Mouse (Mus musculus) heart, postnatal 36 days (tissue): ENCODE measurements at regions not wholly inside any gene's neighbourhood (a gene's known extent, or its start where the extent isn't known, plus 50 kb on each side); places are given as distances from the start of the nearest gene placed in this dataset.

Source experiments
- DNase-seq, 2 experiments: peaks; one replicate each; pipeline ENCODE4 v3.0.0; 2021 to 2022
- intact Hi-C: fragments of 180-260 bp; cut with DNase I; formaldehyde crosslinking; loops from one replicate; pipeline ENCODE4 v1.15.1; 2025

DNA sequence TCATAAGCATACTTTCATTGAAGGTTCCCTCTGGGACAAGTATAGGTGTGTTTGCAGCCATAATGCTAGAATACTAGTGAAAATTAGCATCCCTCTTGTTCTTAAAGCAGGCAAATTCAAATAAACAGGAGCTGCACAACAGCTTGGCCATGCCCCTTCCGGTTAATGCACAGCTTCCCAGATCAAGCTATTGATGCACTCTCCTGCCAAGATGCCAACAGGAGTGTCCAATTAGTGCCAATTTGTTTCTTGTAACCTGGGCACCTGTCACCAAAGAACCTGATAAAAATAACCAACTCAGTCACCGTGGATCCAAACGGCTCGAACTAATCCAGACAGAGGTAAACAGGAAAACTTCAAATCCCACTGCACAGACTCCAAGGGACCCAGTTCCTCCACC is 138.6 kb upstream of the Smarca2 start:
- intact Hi-C loops, result no loop called here
- no peak for DNase-seq

DNA sequence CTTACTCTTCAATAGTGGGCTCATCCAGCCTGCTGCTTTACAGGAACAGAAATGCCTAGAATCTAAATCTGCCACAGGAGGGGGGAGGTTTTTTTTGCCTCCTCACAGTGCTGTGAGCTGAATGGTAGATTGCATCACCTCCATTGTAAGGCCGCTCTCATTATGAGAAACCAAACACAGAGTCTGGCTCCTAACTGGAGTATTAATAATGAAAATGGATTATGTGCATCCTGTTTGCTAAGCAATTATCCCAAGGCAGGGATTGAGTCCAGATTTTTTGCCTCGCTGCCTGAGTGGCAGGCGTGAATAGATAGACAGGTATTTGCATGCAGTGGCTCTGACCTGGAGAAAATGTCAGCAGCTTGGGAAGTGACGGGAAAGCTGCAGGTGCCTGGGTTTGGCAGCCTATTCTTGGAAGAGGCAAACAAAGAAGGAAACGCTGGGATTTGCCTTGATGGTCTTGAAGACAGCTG is 137.6 kb upstream of the Smarca2 start:
- intact Hi-C loops, result no loop called here
- no peak for DNase-seq

DNA sequence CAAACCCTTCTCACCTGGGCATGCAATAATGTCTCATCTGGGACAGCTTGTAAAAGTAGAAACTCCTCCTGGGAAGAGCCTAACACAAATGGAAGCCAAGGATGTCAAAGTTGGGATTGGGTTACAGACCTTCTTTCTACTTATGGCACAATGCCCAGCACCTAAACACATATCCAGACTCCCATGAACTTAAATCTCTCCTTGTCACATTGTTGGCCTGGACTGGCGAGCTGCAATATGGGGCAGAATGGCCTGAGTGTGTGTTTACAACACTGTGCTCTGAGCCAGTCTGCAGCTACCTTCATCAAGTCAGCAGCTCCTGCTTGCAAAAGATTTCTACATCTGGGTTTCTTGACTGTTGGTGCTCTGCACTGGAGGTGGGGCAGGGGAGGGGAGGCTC is 132.2 kb upstream of the Smarca2 start:
- no peak for DNase-seq
- intact Hi-C loops, result no loop called here

- DNase-seq, result no peak
- intact Hi-C loops, result no loop called here
Measured at GRCm38 (mm10) chr19:26473211-26473610, 131.6 kb upstream of the Smarca2 start.

DNA sequence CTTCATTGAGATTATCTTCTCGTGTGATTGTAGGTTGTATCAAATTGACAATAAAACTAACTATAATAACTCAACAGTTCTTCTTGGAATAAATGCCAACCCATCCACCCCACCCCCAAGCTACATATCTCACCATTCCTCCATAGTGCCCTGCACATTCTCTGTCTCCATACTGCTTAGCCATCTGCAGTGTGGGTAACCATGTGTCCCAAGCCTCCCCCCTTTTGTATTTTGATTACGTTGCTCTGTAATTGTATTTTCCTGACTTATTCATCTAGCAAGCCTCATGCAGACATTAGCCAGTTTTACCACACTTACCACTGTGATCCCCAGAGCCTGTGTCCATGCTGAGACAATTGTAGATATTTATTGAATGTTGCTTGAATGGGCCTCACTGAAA is 129.7 kb upstream of the Smarca2 start:
- DNase-seq, result no peak
- intact Hi-C loops, result no loop called here

DNA sequence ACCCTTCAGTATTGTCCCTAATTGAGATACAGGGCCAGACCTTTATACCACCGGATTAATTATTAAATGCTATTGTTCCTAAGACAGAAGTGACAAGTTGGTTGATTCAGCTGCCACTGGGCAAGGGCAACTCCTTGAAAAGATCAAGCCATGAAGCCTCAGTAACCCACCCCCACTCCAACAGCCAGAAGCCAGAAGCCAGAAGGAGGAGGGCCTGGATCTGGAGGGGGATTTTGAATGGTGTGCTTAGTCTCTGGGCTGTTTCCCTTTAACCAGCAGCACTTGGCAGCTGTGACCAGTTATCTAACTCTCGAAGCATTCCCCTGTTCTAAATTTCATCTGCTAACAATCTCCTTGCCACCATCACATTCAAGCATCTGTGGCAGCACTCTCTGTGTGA is 129.1 kb upstream of the Smarca2 start:
- intact Hi-C loops, result no loop called here
- DNase-seq, result peak in 1 of 2 experiments; percentile 0

- intact Hi-C loops, result no loop called here
- DNase-seq, result no peak
Measured at GRCm38 (mm10) chr19:26478055-26478737, 126.7 kb upstream of the Smarca2 start.

DNA sequence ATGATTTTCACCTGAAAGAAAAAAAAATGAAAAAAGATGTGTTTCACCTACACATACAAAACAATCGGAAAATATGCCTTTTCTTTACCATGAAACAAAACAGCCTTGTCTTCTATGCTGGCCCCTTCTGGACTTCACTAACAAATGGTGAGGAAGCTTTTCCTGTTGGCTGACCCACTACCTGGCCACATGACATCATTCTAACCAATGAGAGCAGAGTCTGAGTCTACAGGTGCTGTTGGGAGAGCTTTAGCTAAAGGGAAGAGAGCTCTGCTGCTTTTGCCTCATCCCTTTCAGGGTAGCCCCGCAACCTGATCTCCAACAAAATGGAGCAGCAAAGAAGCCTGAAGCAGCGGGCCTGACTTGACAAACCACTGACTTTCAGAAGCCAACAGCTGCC is 120.5 kb upstream of the Smarca2 start:
- intact Hi-C loops, result no loop called here
- no peak for DNase-seq

GRCm38 (mm10) chr19:26492806-26493205 is 112.0 kb upstream of the Smarca2 start:
- DNase-seq, result no peak
- intact Hi-C loops, result no loop called here

DNA sequence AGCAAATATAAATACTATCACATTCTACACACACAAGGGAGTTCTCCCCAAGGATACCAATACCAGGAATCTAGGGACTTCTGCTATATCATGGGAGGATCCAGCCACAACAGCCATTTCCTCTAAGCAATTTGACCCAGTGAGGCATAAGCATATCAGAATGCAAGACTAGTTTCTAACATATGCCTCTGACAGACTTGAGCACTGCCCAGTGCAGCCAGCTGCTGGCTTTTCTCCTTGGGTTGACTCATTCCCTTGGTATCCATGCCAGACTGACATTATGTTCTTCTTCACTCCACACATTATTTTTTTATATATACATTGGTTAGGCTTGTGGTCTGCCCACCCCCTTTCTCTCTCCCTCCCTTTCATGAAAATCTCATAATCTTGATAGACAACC is 103.8 kb upstream of the Smarca2 start:
- intact Hi-C loops, result no loop called here
- no peak for DNase-seq

DNA sequence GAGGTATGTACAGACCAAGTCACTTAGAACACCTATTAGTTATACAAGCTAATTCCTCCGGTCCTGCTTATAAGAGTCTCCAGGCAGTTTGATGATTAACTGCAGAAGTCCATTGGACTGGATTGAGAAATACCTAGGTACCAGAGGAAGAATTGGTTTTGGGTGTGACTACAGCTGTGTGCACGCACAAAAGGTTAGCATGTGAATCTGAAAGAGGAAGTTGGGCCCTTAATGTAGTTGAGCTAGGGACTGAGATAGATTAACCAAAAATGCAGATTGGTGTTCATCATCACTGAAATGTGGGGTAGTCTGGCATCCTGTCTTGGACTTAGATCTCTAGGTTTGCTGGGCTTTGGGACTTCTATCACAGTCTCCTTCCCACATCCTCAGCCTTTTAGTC is 100.8 kb upstream of the Smarca2 start:
- intact Hi-C loops, result no loop called here
- DNase-seq, result no peak

GRCm38 (mm10) chr19:26506802-26507201 is 98.0 kb upstream of the Smarca2 start:
- DNase-seq, result no peak
- intact Hi-C loops, result no loop called here

DNA sequence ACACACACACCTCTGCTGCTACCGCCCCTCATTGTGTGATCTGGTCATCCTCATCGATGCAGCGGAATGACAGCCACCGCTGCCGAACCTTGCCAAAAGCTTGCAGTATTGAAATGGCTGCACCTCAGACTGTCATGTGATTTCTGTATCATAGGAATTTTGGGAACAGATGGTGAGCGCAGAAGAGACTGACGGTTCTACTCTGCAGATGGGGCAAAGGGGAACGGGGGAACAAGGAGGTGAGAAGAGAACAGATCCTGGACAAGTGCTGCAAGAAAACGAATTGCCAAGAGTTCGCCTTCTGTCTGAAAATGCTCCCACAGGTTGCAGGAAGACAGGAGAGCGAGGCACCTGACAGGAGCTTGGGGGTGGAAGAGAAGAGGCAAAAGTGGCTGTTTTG is 96.9 kb upstream of the Smarca2 start:
- DNase-seq, result no peak
- intact Hi-C loops, result no loop called here

DNA sequence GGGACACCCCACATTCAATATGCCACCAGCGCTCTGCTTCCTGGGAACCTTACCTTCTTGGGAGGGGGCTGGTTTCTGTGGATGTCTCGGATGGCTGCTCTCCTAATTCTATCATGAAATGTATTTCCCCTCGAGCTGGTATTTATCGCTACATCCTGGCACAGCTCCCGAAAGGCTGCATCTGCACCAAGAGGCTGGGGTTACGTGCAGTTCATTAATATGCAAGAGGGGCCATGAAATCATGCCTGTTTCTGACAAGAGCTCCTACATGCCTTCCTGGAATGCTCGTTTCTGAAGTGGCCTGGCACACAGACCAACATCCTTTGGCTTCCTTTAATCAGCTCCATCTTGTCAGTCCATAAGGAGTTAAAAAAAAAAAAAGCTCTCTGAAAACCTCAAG is 96.2 kb upstream of the Smarca2 start:
- intact Hi-C loops, result no loop called here
- DNase-seq, result no peak

- intact Hi-C loops, result no loop called here
- DNase-seq, result no peak
Measured at GRCm38 (mm10) chr19:26509240-26509639, 95.6 kb upstream of the Smarca2 start.

GRCm38 (mm10) chr19:26510185-26510584 is 94.7 kb upstream of the Smarca2 start:
- intact Hi-C loops, result no loop called here
- no peak for DNase-seq

DNA sequence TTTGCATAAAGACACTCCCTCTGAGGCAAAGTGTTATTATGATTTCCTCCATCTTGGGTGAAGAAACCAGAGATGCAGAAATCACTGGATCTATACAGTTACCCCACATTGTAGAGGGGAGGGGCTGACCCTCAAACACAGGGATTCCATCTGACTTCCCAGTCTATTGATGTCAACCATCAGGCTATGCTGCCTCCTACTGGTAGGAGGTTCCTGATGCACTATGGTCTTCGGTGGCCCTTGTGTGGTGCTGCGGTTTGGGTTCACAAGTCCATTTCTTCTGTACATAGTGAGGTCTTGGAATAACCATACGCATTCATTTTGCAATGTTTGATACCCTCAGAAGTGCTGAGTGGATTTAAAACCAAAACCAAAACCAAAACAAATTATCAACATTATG is 94.0 kb upstream of the Smarca2 start:
- no peak for DNase-seq
- intact Hi-C loops, result no loop called here

GRCm38 (mm10) chr19:26511756-26512155 is 93.1 kb upstream of the Smarca2 start:
- intact Hi-C loops, result no loop called here
- DNase-seq, result no peak

DNA sequence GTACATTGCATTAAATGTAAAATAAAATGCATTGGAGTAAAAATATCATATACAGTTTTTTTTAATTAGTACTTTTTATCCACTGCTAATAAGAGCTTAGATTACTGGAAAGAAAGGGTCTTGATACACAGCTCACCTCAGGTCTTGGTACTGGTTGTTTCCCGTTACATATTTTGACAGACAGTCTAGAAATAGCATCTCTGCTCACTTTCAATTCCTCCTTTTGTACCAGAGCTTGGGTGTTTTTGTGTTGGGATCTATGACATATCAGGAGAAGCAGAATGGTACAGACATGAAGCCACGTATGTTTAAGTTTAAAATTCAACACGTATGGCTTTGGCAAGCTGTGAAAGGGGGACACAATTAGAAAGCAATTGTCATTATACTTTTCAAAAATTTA is 80.3 kb upstream of the Smarca2 start:
- no peak for DNase-seq
- intact Hi-C loops, result no loop called here

GRCm38 (mm10) chr19:26531390-26531789 is 73.5 kb upstream of the Smarca2 start:
- intact Hi-C loops, result no loop called here
- no peak for DNase-seq

DNA sequence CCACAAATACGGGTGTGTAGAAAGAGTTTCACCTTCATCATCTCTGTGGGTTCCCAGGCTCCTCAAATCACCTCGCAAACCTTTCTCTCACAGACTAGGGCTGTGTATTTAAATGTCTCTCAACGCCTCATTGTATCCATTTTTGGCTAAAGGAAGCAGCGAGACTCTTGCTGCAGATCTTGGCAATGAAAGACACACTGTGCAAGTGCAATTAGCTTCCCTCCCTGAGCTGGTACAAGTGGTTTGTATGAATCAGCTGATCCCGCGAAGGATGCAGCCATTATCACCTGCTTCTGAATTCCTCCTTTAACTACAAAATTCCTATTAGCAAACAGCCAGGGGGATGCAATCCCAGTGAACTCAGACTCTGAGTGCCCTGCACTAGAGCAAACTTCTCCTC is 72.3 kb upstream of the Smarca2 start:
- intact Hi-C loops, result no loop called here
- no peak for DNase-seq

DNA sequence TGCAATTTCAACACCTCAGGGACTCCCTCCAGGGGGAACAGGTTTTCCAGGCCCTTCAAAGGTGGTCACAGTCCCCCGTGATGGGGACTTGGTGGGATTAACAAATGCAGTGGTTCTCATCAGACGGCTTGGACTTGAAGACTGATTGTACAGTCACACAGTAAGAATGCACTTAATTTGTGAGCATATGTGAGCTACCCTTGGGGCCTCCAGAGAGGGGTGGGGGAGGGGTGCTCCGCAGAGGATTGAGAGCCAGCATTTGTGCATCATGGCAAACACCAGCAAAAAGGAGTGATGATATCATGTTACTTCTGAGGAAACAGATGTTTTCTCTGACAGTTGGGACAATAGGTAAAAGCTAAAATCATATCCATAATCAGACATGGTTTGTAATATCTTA is 59.2 kb upstream of the Smarca2 start:
- intact Hi-C loops, result no loop called here
- DNase-seq, result no peak

- DNase-seq, result no peak
- intact Hi-C loops, result no loop called here
Measured at GRCm38 (mm10) chr19:26547522-26547921, 57.3 kb upstream of the Smarca2 start.
